Mouse (Mus musculus) gastrocnemius, adult 2 months (tissue): Measurements from ENCODE around the gene Gm21833. TPM values are rescaled to one million over a fixed set of nuclear protein-coding genes. Genes with fewer than 3 reads are reported as not detected.
"Not testable (repeated sequence)": the region's sequence is repeated elsewhere in the genome, so short reads cannot be mapped to it uniquely, and the experiment has no call there.

Experiments
- DNase-seq: peaks from one replicate; pipeline ENCODE4 v3.0.0; 2022
- H3K27ac ChIP-seq: fragments of 200-600 bp; 2 replicates; pipeline ENCODE4 v1.8.1; 2022; ENCODE audit warnings: mild to moderate bottlenecking
- H3K4me3 ChIP-seq: fragments of 200-600 bp; 2 replicates; pipeline ENCODE4 v1.8.1; 2022; ENCODE audit warnings: mild to moderate bottlenecking, moderate library complexity
- CTCF ChIP-seq: fragments of 200-600 bp; IDR thresholded peaks from 2 replicates; pipeline ENCODE4 v1.8.1; 2022; ENCODE audit warnings: antibody characterized with exemption, mild to moderate bottlenecking, moderate library complexity
- intact Hi-C: fragments of 180-260 bp; cut with DNase I; formaldehyde crosslinking; loops from one replicate; pipeline ENCODE4 v1.15.1; 2025
- long read RNA-seq, 2 experiments: library from polyadenylated mRNA; stranded (forward); transcript quantifications; one replicate each; pipeline ENCODE4 v2.0.0; 2021
- total RNA-seq, 2 experiments: library from RNA; stranded (reverse); gene quantifications; 2 replicates each; pipeline ENCODE4 v1.2.3; 2021

Gm21833 gene
- not detected for total RNA-seq
- long read RNA-seq, experiment 1, result 0 reads
- long read RNA-seq, experiment 2, result 0 reads

GRCm38 (mm10) chr16:82828082-82828481 is at the start of gene Gm21833:
Gene Gm21833 (plus strand): TSS chr16:82828382.
- DNase-seq, H3K27ac ChIP-seq, intact Hi-C loops, H3K4me3 ChIP-seq: not testable (repeated sequence)

- no peak for TF ChIP-seq CTCF
- Histone ChIP-seq H3K27ac (no peak overlapping the region), H3K4me3 (no peak overlapping the region)
- DNase-seq, result no peak
- intact Hi-C loops, result no loop called here
Observed at GRCm38 (mm10) chr16:82789521-82789920, 38.7 kb upstream of the Gm21833 start.

GRCm38 (mm10) chr16:82796489-82796888 is 31.7 kb upstream of the Gm21833 start:
- DNase-seq, result no peak
- no peak overlapping the region for H3K4me3 ChIP-seq
- H3K27ac ChIP-seq, result no peak overlapping the region
- no peak for TF ChIP-seq CTCF
- intact Hi-C loops, result no loop called here

GRCm38 (mm10) chr16:82815255-82815654 is 12.9 kb upstream of the Gm21833 start:
- DNase-seq, result no peak
- no peak overlapping the region for H3K27ac ChIP-seq
- intact Hi-C loops, result no loop called here
- no peak overlapping the region for H3K4me3 ChIP-seq
- TF ChIP-seq CTCF, result no peak

- no peak for DNase-seq
- intact Hi-C loops, result no loop called here
- H3K4me3 ChIP-seq, result no peak overlapping the region
- TF ChIP-seq CTCF, result no peak
- no peak overlapping the region for H3K27ac ChIP-seq
Observed at GRCm38 (mm10) chr16:82816615-82817014, 11.6 kb upstream of the Gm21833 start.

- H3K27ac ChIP-seq, result no peak overlapping the region
- no peak overlapping the region for H3K4me3 ChIP-seq
- TF ChIP-seq CTCF, result no peak
- intact Hi-C loops, result no loop called here
- no peak for DNase-seq
Observed at GRCm38 (mm10) chr16:82855752-82856151, 27.6 kb downstream of the Gm21833 start.

GRCm38 (mm10) chr16:82864590-82864989 is 36.4 kb downstream of the Gm21833 start:
- Histone ChIP-seq H3K27ac (no peak overlapping the region), H3K4me3 (no peak overlapping the region)
- DNase-seq, result no peak
- intact Hi-C loops, result loop anchor here (1.0 kb wide), 1 partner anchor 13 kb away; no protein-coding TSS in a partner anchor
- no peak for TF ChIP-seq CTCF
